Mouse (Mus musculus) spleen, postnatal 0 days (tissue): Measurements from ENCODE around the gene Slc12a5. TPM values are rescaled to one million over a fixed set of nuclear protein-coding genes. Genes with fewer than 3 reads are reported as not detected.

Source experiments
- polyA plus RNA-seq: library from polyadenylated mRNA; unstranded; fragments of >200 nt; fragmentation: Nextera tagmentation; extraction: Ambion mirVana; gene quantifications from 2 replicates; pipeline ENCODE4 v1.2.1, GENCODE M21; 2015

Gene Slc12a5
- polyA plus RNA-seq: 0.45 and 0.57 TPM in 2 replicates

GRCm38 (mm10) chr2:164960716-164961441 is at the start of gene Slc12a5:
Slc12a5 (plus strand) TSS chr2:164960802.

DNA sequence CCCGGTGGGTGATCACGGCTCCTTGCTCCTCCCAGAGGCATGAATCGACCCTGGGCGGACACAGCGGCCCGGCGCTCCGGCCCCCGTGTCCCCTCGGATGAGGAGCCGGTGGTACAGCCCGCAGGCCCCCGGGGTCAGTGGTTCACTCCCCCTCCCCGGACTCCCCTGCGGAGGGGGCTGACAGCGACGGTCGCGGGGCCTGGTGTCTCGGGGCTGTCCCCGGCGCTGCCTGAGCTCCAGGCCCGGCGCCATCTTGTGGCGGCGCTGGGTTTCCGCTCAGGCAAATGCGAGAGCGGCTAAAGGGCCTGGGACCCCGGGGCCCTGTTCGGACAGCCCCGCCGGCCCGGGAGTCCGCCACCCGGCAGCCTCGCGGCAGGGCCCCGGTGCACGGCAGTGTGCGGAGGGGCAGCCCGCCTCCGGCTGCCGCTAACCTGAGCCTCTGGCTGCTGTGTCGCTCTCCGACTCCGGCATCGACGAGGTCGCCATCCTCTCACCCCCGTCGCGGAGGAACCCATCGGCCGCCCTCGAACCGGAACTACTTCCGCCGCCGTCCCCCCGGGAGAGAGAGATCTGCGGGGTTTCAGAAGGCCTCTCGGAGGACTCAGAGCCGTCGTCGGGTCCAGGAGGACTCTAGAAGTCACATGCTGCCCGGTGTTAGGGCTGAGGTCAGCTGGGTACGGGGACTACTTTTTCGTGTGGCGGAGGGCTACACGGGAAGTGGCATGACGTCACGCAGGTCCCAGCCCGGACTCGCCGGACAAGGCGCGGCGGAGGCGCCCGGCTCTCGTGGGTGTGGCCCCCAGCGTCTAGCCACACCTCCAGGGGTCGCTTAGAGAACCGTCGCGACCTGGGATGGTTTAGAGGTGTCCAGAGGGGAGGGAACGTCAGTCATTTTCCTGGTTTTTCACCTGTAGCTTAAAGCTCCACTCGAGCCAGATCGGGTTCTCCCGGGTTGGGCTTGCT is 49.2 kb upstream of the Slc12a5 start, which contains the start of gene Zfp335:
Gene Zfp335, minus strand, starts transcription at position 672 of the 963 bp plus-strand sequence.

DNA sequence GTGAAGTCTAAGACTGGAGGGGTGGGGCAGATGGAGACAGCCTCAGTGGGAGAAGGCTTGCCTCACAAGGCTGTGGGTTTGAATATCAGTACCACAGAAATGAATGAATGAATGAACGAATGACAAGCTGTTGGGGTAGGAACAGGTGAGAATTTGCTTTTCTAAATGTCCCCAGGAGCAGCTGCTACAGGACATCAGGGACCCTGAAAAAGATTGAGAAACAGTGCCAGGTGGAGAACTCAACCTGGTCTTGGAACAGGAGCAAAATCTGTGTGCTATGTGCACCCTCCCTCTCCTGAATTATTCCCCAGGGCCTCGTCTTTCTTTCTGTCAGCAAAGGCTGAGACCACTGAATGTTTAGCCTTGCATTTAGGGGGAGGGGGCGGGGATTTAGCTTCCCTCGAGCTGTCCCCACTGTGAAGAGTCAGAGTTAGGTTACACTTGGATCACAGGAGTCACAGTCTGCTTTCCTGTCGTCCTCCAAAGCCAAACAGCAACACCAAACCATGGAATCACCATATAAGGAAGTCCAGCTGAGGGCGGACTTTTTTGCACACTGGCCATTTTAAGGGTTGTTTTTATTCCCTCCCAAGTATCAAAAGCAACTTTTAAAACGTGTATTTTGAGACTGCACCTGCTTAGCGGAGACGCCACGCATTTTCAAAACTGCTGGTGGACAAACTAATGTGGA is 20.3 kb upstream of the Slc12a5 start, which contains the start of gene Mmp9:
Gene Mmp9, plus strand, starts transcription at position 641 of the 691 bp plus-strand sequence.

GRCm38 (mm10) chr2:165034131-165035057 is 73.8 kb downstream of the Slc12a5 start, which contains the start of gene Ncoa5:
Ncoa5 (minus strand) TSS chr2:165034867.

Other genes with a start within 250 kb of the Slc12a5 start
- gene Spint5, start 245.5 kb upstream of the Slc12a5 start, polyA plus RNA-seq: not detected in 2 replicates
- gene Wfdc3, start 214.9 kb upstream of the Slc12a5 start, polyA plus RNA-seq: 1.5 and 1.9 TPM in 2 replicates
- 57.5 and 59.2 TPM in 2 replicates for gene Dnttip1, start 214.8 kb upstream of the Slc12a5 start, polyA plus RNA-seq
- 603 and 708 TPM in 2 replicates for gene Ube2c, start 190.9 kb upstream of the Slc12a5 start, polyA plus RNA-seq
- 0.84 and 1.7 TPM in 2 replicates for gene Tnnc2, start 180.8 kb upstream of the Slc12a5 start, polyA plus RNA-seq
- 7.1 and 8.2 TPM in 2 replicates for gene Snx21, start 175.0 kb upstream of the Slc12a5 start, polyA plus RNA-seq
- gene Acot8, start 155.9 kb upstream of the Slc12a5 start, polyA plus RNA-seq: 18.3 and 21.1 TPM in 2 replicates
- 4.2 and 4.7 TPM in 2 replicates for gene Zswim3, start 155.7 kb upstream of the Slc12a5 start, polyA plus RNA-seq
- 4.9 and 5.9 TPM in 2 replicates for gene Zswim1, start 138.1 kb upstream of the Slc12a5 start, polyA plus RNA-seq
- not detected in 2 replicates for gene Spata25, start 132.3 kb upstream of the Slc12a5 start, polyA plus RNA-seq
- 71.3 and 90.5 TPM in 2 replicates for gene Ctsa, start 127.9 kb upstream of the Slc12a5 start, polyA plus RNA-seq
- gene Neurl2, start 127.3 kb upstream of the Slc12a5 start, polyA plus RNA-seq: 3.3 and 3.9 TPM in 2 replicates
- gene Pltp, start 103.1 kb upstream of the Slc12a5 start, polyA plus RNA-seq: 8.5 and 12.7 TPM in 2 replicates
- 62.6 and 71.6 TPM in 2 replicates for gene Pcif1, start 81.5 kb upstream of the Slc12a5 start, polyA plus RNA-seq
- gene Zfp335, start 49.0 kb upstream of the Slc12a5 start, polyA plus RNA-seq: 4.5 and 5.3 TPM in 2 replicates
- 88.2 and 122 TPM in 2 replicates for gene Mmp9, start 20.0 kb upstream of the Slc12a5 start, polyA plus RNA-seq
- gene Ncoa5, start 74.1 kb downstream of the Slc12a5 start, polyA plus RNA-seq: 24.0 and 24.4 TPM in 2 replicates
- 3.7 and 5.8 TPM in 2 replicates for gene Cd40, start 94.8 kb downstream of the Slc12a5 start, polyA plus RNA-seq
- not detected in 2 replicates for gene 1700025C18Rik, start 129.9 kb downstream of the Slc12a5 start, polyA plus RNA-seq